Mouse (Mus musculus): ENCODE measurements at regions not wholly inside any gene's neighbourhood (a gene's known extent, or its start where the extent isn't known, plus 50 kb on each side); places are given as distances from the start of the nearest gene placed in this dataset.

DNA sequence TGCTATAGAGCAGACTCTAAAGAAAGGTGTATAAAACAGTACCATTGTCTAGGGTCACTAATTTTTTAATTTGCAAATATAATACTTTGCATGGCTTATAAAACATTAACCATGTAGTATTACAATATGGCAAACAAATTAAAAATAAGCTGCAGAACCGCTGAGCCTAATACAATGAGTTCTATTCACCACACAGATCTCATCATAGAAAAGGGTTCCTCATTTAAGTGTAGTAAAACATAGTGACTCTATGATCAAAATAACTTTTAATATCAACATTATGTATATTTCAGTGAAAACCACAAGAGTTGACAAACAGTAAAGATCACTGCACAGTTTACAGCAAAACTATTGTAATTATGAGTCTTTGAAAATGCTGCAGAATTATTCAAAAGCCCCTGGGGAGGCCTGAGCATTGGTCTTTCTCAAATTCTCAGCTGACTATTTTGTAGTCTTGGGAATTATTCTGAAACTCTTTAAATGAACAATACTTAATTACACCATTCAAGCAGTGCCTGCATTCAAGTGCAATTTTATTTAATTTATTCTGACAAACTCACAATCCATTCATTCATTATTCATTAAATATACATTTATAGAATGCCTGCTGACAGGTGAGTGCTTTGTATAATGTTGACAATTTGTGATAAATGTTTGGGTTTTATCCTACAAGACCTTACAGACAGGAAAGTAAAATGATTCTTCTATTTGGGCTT, 60.3 kb downstream of the Pcdh20 start:
- H3K27ac ChIP-seq (ENCODE audit: insufficient read depth, low read depth, low read length): no peak overlapping the region
- H3K4me3 ChIP-seq (ENCODE audit: insufficient read depth, low read depth, low read length): no peak overlapping the region
- H3K4me1 ChIP-seq (ENCODE audit: control insufficient read depth, insufficient read depth, low read length): no peaks in the 10 kb centered on the region
- WGBS: 37% methylated on average over 1 of the region's 1 CpGs
- TF ChIP-seq CTCF (IDR thresholded peaks at IDR 0.05; ENCODE audit: insufficient read depth, low read depth, low read length): no peak
- no peak for TF ChIP-seq POLR2A (IDR thresholded peaks at IDR 0.05; ENCODE audit: insufficient read depth, low read depth, low read length)

DNA sequence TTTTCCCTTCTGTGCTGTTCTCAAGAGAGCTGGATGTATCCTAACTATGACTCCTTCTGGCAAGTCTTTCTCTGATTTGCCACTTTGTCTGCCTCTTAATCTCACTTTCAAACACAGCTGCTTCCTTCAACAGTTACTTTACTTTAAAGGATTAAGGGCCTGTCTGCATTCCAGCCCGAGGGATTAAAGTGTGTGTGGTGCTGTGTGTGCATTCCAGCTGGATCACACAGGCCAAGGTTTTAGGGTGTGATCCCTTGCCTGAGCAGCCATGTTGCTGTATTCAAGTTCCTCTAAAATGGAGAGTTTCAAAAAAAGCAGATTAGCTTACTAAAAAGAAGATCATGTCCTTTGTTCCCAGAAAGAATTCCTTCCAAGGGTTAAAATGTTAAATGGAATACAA, 71.9 kb downstream of the Pcdh20 start:
- no peaks in the 10 kb centered on the region; the same call in 1 of the 2 replicates for H3K4me1 ChIP-seq (ENCODE audit: control insufficient read depth, insufficient read depth, low read length)
- H3K4me3 ChIP-seq (ENCODE audit: insufficient read depth, low read depth, low read length): no peak overlapping the region
- peak overlapping the region; percentile 16; the same call in 1 of the 2 replicates for H3K27ac ChIP-seq (ENCODE audit: insufficient read depth, low read depth, low read length)
- 15% methylated on average over 1 of the region's 1 CpGs for WGBS
- TF ChIP-seq CTCF (IDR thresholded peaks at IDR 0.05; ENCODE audit: insufficient read depth, low read depth, low read length) (no peak), POLR2A (IDR thresholded peaks at IDR 0.05; ENCODE audit: insufficient read depth, low read depth, low read length) (no peak)

DNA sequence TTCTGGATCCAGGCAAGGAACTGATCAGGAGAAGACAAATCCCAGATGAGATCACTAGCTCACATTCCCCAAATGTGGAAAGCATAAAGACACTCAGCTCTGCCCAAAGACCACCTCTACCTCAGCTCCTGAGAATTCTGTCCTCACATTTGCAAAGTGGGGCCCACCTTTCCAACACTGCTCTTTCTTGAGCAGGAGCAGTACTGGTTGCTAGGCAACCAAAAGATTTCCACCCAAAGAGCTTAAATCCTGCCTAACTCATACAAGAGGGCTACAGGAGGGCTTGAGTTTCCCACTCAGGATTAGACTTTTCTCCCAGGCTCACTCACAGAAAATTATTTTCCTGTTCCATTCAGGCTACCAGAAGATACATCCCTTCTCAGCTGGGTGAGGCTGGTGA, 74.0 kb downstream of the Pcdh20 start:
- TF ChIP-seq CTCF (IDR thresholded peaks at IDR 0.05; ENCODE audit: insufficient read depth, low read depth, low read length): no peak
- no peak for TF ChIP-seq POLR2A (IDR thresholded peaks at IDR 0.05; ENCODE audit: insufficient read depth, low read depth, low read length)
- H3K4me3 ChIP-seq (ENCODE audit: insufficient read depth, low read depth, low read length): no peak overlapping the region
- peak overlapping the region; percentile 48 for H3K27ac ChIP-seq (ENCODE audit: insufficient read depth, low read depth, low read length)
- no peaks in the 10 kb centered on the region; the same call in 1 of the 2 replicates for H3K4me1 ChIP-seq (ENCODE audit: control insufficient read depth, insufficient read depth, low read length)

DNA sequence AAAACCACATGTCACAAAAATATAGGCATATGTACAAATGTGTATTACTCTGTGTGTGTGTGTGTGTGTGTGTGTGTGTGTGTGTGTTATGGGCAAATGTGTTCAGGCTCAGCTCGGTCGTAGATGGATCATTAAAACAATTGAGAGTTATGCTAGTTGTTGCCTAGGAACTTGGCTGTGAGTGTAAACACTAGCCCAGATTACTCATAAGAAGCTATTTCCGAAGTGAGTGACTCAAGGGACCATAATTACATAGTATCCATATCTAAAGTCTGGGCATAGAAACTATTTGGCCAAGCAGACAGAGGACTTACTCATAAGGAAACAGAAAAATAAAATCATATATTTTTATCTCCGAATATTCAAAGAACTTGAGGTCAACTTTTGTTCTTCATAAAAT, 76.2 kb downstream of the Pcdh20 start:
- Histone ChIP-seq H3K27ac (ENCODE audit: insufficient read depth, low read depth, low read length) (no peak overlapping the region), H3K4me3 (ENCODE audit: insufficient read depth, low read depth, low read length) (no peak overlapping the region), H3K4me1 (ENCODE audit: control insufficient read depth, insufficient read depth, low read length) (no peaks in the 10 kb centered on the region; the same call in 1 of the 2 replicates)
- TF ChIP-seq POLR2A (IDR thresholded peaks at IDR 0.05; ENCODE audit: insufficient read depth, low read depth, low read length) (no peak), CTCF (IDR thresholded peaks at IDR 0.05; ENCODE audit: insufficient read depth, low read depth, low read length) (no peak)
- 33% methylated on average over 4 of the region's 4 CpGs for WGBS

DNA sequence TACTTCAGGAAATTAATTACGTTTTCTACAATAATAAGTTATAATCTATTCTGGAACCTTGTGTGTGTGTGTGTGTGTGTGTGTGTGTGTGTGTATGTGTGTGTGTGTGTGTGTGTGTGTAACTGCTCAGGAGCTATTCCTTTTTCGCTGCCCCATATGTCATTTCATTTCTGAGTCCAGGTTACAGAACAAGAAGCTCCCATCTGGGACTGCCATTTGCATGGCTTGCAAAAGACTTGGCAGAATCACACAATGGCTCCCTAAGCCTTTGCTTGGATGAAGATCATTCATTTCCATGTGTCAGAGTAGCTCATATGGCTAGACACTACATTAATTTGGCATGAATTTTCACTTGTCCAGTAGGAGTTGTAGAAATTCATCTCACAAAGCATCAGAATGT, 86.6 kb downstream of the Pcdh20 start:
- Histone ChIP-seq H3K4me3 (ENCODE audit: insufficient read depth, low read depth, low read length) (no peak overlapping the region), H3K27ac (ENCODE audit: insufficient read depth, low read depth, low read length) (no peak overlapping the region), H3K4me1 (ENCODE audit: control insufficient read depth, insufficient read depth, low read length) (no peaks in the 10 kb centered on the region)
- 86% methylated on average over 2 of the region's 2 CpGs for WGBS
- TF ChIP-seq POLR2A (IDR thresholded peaks at IDR 0.05; ENCODE audit: insufficient read depth, low read depth, low read length) (no peak), CTCF (IDR thresholded peaks at IDR 0.05; ENCODE audit: insufficient read depth, low read depth, low read length) (no peak)

DNA sequence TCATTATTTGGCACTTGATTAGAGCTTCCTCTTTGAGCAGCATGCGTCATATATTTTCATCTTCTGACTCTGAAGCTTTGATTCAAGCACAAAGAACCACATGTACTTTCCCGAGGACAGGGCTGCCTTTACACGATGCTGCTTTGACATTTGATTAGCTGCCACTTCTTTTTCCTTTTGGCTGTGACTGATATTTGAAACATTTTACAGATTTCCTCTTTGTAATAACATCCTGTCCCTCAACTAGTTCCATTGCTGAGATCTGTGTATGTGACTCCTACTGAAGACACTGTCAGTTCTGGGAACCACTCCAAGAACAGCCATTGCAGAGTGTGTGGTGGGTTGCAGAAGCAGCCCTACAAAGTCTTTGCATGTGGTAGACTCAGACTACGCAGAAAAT, 124.0 kb downstream of the Pcdh20 start:
- TF ChIP-seq CTCF (IDR thresholded peaks at IDR 0.05; ENCODE audit: insufficient read depth, low read depth, low read length) (no peak), POLR2A (IDR thresholded peaks at IDR 0.05; ENCODE audit: insufficient read depth, low read depth, low read length) (no peak)
- Histone ChIP-seq H3K4me1 (ENCODE audit: control insufficient read depth, insufficient read depth, low read length) (no peaks in the 10 kb centered on the region), H3K4me3 (ENCODE audit: insufficient read depth, low read depth, low read length) (no peak overlapping the region), H3K27ac (ENCODE audit: insufficient read depth, low read depth, low read length) (no peak overlapping the region)
- WGBS: 34% methylated on average over 4 of the region's 4 CpGs

DNA sequence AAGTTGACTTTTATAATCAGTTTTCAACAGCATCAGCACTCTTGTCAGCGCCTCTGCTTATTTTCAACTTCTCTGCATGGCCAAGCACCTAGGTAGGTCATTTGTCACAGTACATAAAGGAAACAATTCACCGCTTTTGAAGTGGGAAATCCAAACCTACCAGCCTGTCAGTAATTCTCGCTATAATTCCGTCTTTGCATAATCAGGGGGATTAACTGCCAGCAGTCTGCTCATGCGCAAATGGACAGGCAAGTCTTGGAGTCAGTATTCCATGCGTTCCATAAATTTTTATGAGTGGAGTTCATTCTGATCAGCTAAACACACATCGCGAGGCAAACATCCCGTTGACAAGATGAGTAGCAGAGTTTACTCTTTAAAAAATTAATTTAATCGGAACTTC, 133.9 kb downstream of the Pcdh20 start:
- 76% methylated on average over 10 of the region's 10 CpGs for WGBS
- Histone ChIP-seq H3K27ac (ENCODE audit: insufficient read depth, low read depth, low read length) (no peak overlapping the region), H3K4me3 (ENCODE audit: insufficient read depth, low read depth, low read length) (no peak overlapping the region), H3K4me1 (ENCODE audit: control insufficient read depth, insufficient read depth, low read length) (no peaks in the 10 kb centered on the region)
- TF ChIP-seq POLR2A (IDR thresholded peaks at IDR 0.05; ENCODE audit: insufficient read depth, low read depth, low read length) (no peak), CTCF (IDR thresholded peaks at IDR 0.05; ENCODE audit: insufficient read depth, low read depth, low read length) (no peak)

DNA sequence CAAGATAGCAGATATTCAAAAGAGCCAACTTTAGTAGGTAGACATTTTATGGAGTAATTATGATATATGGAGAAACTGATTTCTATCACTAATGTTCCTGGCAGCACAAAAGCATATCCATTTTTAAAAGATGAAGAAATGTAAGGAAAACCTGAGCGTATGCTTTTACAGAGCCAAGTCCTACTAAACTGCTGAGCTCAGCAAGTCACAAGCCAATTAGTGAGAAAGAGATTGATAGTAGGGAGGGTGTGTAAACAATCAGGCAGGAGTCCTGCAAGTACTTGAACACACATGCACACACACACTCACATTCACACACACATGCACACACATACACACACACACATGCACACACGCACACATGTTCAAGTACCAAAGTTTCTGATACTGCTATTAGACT, 140.6 kb downstream of the Pcdh20 start:
- Histone ChIP-seq H3K27ac (ENCODE audit: insufficient read depth, low read depth, low read length) (no peak overlapping the region), H3K4me1 (ENCODE audit: control insufficient read depth, insufficient read depth, low read length) (no peaks in the 10 kb centered on the region), H3K4me3 (ENCODE audit: insufficient read depth, low read depth, low read length) (no peak overlapping the region)
- TF ChIP-seq CTCF (IDR thresholded peaks at IDR 0.05; ENCODE audit: insufficient read depth, low read depth, low read length) (no peak), POLR2A (IDR thresholded peaks at IDR 0.05; ENCODE audit: insufficient read depth, low read depth, low read length) (no peak)
- 95% methylated on average over 2 of the region's 2 CpGs for WGBS

DNA sequence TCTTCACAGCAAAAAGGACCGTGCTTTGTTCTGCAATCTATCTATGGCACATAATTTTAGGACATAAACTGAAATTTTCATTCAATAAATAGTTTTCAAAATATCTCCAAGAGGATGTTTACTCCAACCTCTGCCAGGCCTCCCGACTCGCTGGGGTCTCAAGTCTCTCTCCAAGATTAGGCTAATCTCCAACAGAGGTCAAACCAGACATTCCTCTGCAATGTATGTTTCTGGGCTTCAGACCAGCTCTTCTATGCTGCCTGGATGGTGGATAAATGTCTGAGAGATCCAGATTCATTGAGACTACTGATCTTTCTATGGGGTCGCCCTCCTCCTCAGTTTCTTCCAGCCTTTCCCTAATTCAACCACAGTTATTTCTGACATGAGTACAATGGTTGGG, 144.8 kb downstream of the Pcdh20 start:
- WGBS: 87% methylated on average over 4 of the region's 4 CpGs
- Histone ChIP-seq H3K4me3 (ENCODE audit: insufficient read depth, low read depth, low read length) (no peak overlapping the region), H3K27ac (ENCODE audit: insufficient read depth, low read depth, low read length) (no peak overlapping the region), H3K4me1 (ENCODE audit: control insufficient read depth, insufficient read depth, low read length) (no peaks in the 10 kb centered on the region)
- TF ChIP-seq POLR2A (IDR thresholded peaks at IDR 0.05; ENCODE audit: insufficient read depth, low read depth, low read length): no peak
- TF ChIP-seq CTCF (IDR thresholded peaks at IDR 0.05; ENCODE audit: insufficient read depth, low read depth, low read length): no peak
